Mouse (Mus musculus) olfactory bulb, adult 2 months (tissue): ENCODE measurements around the gene Grik3. TPM values are rescaled to one million over a fixed set of nuclear protein-coding genes. Genes with fewer than 3 reads are reported as not detected.

ENCODE experiments used
- H3K27ac ChIP-seq: fragments of 200-500 bp; 2 replicates; pipeline ENCODE4 v1.5.1; 2012; ENCODE audit warnings: low read depth, low read length; ENCODE audit not compliant: insufficient read depth
- H3K4me1 ChIP-seq: fragments of 200-500 bp; 2 replicates; pipeline ENCODE4 v1.6.1; 2012; ENCODE audit warnings: low read length; ENCODE audit not compliant: control insufficient read depth, insufficient read depth
- H3K4me3 ChIP-seq: fragments of 200-500 bp; 2 replicates; pipeline ENCODE4 v1.5.1; 2012; ENCODE audit warnings: mild to moderate bottlenecking, low read depth, low read length, moderate library complexity; ENCODE audit not compliant: insufficient read depth
- CTCF ChIP-seq: fragments of 200-500 bp; IDR thresholded peaks from 2 replicates; pipeline ENCODE4 v1.5.1; 2012; ENCODE audit warnings: low read depth, mild to moderate bottlenecking, low read length, moderate library complexity; ENCODE audit not compliant: insufficient read depth
- POLR2A ChIP-seq: fragments of 200-500 bp; IDR thresholded peaks from 2 replicates; pipeline ENCODE4 v1.6.1; 2012; ENCODE audit warnings: mild to moderate bottlenecking, low read depth, low read length, moderate library complexity; ENCODE audit not compliant: insufficient read depth
- WGBS: fragments of 180-500 bp; shearing (Covaris S2); methylation state at CpG from one replicate; pipeline ENCODE4 v1.1.7; 2018; 5-methylcytosine and 5-hydroxymethylcytosine counted together
- polyA plus RNA-seq: library from polyadenylated mRNA; stranded (reverse); fragments of >200 nt; gene quantifications from 2 replicates; pipeline ENCODE4 v1.2.4, GENCODE M21; 2012; ENCODE audit warnings: low replicate concordance; ENCODE audit not compliant: missing spikeins, insufficient read depth, insufficient read length

Gene Grik3
- polyA plus RNA-seq, 1 experiment: 45.0 TPM

DNA sequence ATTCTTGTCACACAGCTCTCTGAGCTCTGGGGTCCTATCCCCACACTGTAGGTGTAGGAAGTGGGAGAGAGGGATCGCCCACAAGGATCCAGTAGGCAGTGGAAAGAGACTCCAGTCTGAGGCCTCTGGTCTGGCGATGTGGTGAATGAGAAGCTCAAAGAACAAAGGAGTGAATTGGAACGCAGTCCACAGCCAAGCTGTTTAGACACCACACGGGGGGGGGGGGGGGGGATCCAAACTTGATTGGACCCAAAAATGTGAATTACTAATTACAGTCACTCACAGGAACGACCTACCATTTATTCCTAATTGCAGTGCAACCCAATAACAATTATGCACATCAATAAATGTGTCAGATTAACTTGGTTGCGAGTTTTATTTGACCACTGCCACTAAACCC lies 227.4 kb downstream of the Grik3 start:
- Histone ChIP-seq H3K4me3 (no peak overlapping the region), H3K4me1 (peaks cover 29% of the 10 kb centered on the region), H3K27ac (no peak overlapping the region)
- no peak for TF ChIP-seq POLR2A
- no peak for TF ChIP-seq CTCF
- 30% methylated on average over 6 of the region's 6 CpGs for WGBS

GRCm38 (mm10) chr4:125718429-125719140 lies 228.1 kb downstream of the Grik3 start:
- TF ChIP-seq CTCF (no peak), POLR2A (no peak)
- no peak overlapping the region for H3K27ac ChIP-seq
- peaks cover 29% of the 10 kb centered on the region for H3K4me1 ChIP-seq
- no peak overlapping the region for H3K4me3 ChIP-seq
- 23% methylated on average over 18 of the region's 18 CpGs for WGBS

- H3K4me3 ChIP-seq: no peak overlapping the region
- peaks cover 9% of the 10 kb centered on the region for H3K4me1 ChIP-seq
- WGBS: 100% methylated on average over 1 of the region's 1 CpGs
- no peak overlapping the region for H3K27ac ChIP-seq
- TF ChIP-seq POLR2A: no peak
These were observed 235.7 kb downstream of the Grik3 start for GRCm38 (mm10) chr4:125726241-125726640.

DNA sequence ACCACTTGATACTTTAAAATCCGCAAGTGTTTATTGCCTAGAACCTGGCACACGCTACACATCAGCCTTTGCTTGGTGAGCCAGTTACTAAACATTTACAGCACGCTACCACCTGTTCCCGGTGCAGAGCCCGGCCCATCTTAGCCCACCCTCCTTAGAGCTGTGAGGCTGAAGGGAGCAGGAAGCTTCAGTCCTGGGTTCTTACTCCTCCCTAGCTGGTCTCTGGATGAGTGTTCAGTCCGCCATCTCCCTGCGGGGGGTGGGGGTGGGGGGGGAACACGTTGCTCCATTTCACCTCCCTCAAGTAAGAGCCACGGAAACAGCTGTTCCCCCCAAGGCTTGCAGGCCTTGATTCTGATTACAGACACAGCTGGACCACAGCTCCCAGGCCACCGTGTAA lies 236.5 kb downstream of the Grik3 start:
- Histone ChIP-seq H3K4me1 (peaks cover 11% of the 10 kb centered on the region), H3K4me3 (no peak overlapping the region), H3K27ac (no peak overlapping the region)
- TF ChIP-seq POLR2A: no peak
- no peak for TF ChIP-seq CTCF
- 60% methylated on average over 10 of the region's 10 CpGs for WGBS

DNA sequence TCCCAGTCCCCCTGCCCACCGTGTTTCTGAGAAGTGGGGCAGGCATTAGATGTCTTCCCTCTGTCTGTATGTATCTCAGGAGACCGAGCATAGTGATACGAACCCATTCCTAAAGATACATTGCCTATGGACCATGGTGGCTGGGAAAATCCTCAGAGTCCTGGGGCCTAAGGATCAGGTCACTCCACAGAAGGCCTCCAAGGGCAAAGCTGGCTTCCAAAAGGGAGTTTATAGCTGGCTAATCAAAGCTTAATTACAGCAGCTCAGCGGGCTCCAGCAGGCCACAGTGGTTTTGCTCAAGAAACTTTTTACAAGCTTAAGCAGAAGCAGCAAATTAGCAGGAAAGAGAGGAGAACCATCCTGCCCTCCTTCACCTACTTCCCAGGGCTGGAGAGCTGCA lies 237.1 kb downstream of the Grik3 start:
- WGBS: 70% methylated on average over 4 of the region's 4 CpGs
- no peak overlapping the region for H3K27ac ChIP-seq
- H3K4me3 ChIP-seq: no peak overlapping the region
- H3K4me1 ChIP-seq: peaks cover 11% of the 10 kb centered on the region
- TF ChIP-seq CTCF (no peak), POLR2A (no peak)

GRCm38 (mm10) chr4:125728091-125728863 lies 237.8 kb downstream of the Grik3 start:
- H3K4me3 ChIP-seq: no peak overlapping the region
- TF ChIP-seq POLR2A: no peak
- TF ChIP-seq CTCF: no peak
- H3K4me1 ChIP-seq: peaks cover 11% of the 10 kb centered on the region
- 58% methylated on average over 15 of the region's 15 CpGs for WGBS
- no peak overlapping the region for H3K27ac ChIP-seq

GRCm38 (mm10) chr4:125729305-125730220 lies 239.1 kb downstream of the Grik3 start:
- TF ChIP-seq POLR2A (no peak), CTCF (no peak)
- 26% methylated on average over 38 of the region's 38 CpGs for WGBS
- Histone ChIP-seq H3K4me3 (no peak overlapping the region), H3K27ac (no peak overlapping the region), H3K4me1 (peaks cover 11% of the 10 kb centered on the region)

- TF ChIP-seq CTCF (no peak), POLR2A (no peak)
- peaks cover 11% of the 10 kb centered on the region for H3K4me1 ChIP-seq
- no peak overlapping the region for H3K27ac ChIP-seq
- WGBS: 91% methylated on average over 6 of the region's 6 CpGs
- no peak overlapping the region for H3K4me3 ChIP-seq
These were observed 240.3 kb downstream of the Grik3 start for GRCm38 (mm10) chr4:125730751-125731150.

GRCm38 (mm10) chr4:125736783-125737182 lies 246.3 kb downstream of the Grik3 start:
- Histone ChIP-seq H3K4me1 (peaks cover 4% of the 10 kb centered on the region; the same call in 1 of the 2 replicates), H3K4me3 (no peak overlapping the region), H3K27ac (no peak overlapping the region)
- WGBS: 64% methylated on average over 4 of the region's 4 CpGs
- no peak for TF ChIP-seq POLR2A
- no peak for TF ChIP-seq CTCF
